Mouse (Mus musculus): ENCODE data around the gene Kif4. TPM values are rescaled to one million over a fixed set of nuclear protein-coding genes. Genes with fewer than 3 reads are reported as not detected.

Gene Kif4
- polyA plus RNA-seq, 1 experiment from 2014 or later, result 31.2 TPM

DNA sequence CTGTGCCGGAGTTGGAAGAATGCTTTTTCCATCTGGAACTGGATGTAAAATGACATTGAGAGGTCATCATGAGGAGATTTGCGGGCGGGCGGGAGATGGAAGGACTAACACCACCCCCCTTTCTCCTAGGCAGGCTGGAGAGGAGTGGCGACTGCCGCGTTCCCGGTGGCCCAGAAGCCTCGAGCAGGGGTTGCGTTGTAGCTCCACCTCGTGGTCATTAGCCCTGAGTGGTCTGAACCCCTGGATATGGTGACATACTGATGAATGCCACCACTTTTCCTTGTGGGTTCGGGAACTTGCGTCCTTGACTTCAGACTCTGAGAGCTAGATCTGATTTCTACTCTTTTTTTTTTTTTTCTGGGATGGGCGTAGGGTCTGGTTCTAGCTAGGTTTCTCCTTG, 113.4 kb downstream of the Kif4 start:
- 19% methylated on average over 14 of the region's 14 CpGs for WGBS
- peak overlapping the region; percentile 58 for H3K4me2 ChIP-seq

DNA sequence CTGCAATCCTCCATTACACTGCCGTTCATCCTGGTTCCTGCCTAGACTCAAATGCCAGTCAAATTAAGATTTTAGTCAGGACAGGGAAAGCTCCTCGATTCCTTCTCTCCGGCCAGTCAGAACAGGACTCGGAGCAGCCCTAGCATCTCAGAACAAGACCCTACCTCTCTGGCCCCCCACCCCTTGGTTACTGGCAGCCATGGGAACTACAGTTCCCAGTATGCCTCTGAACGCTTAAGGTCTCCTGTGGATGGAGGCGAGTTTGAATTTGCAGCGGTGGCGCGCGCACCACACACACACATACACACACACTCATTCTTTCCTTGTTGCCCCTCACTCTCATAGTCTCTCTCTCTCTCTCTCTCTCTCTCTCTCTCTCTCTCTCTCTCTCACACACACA, 113.9 kb downstream of the Kif4 start:
- Histone ChIP-seq H3K27ac (no peak overlapping the region), H3K4me3 (replicated peaks) (peak overlapping the region; percentile 35), H3K36me3 (no peaks in the 10 kb centered on the region), H3K9me3 (replicated peaks) (no peaks in the 10 kb centered on the region), H3K4me1 (no peaks in the 10 kb centered on the region), H3K27me3 (peaks cover 47% of the 10 kb centered on the region), H3K9ac (no peak overlapping the region), H3K4me2 (peak overlapping the region; percentile 58)
- peak; percentile 52 for ATAC-seq (replicated peaks; ENCODE audit: low FRiP score)
- WGBS, result 34% methylated on average over 10 of the region's 10 CpGs

More for the DNA sequence above, 113.4 kb downstream of the Kif4 start:
- H3K4me1 ChIP-seq, result no peaks in the 10 kb centered on the region
- H3K27me3 ChIP-seq, result peaks cover 52% of the 10 kb centered on the region
- no peak overlapping the region for H3K9ac ChIP-seq
- H3K27ac ChIP-seq, result no peak overlapping the region
- H3K4me3 ChIP-seq (replicated peaks), result peak overlapping the region; percentile 35
- 0 out of 2 replicates have a peak, but pooled peaks have one; percentile 56 for ATAC-seq (replicated peaks; ENCODE audit: low FRiP score)
- no peaks in the 10 kb centered on the region for H3K36me3 ChIP-seq
- no peaks in the 10 kb centered on the region for H3K9me3 ChIP-seq (replicated peaks)

DNA sequence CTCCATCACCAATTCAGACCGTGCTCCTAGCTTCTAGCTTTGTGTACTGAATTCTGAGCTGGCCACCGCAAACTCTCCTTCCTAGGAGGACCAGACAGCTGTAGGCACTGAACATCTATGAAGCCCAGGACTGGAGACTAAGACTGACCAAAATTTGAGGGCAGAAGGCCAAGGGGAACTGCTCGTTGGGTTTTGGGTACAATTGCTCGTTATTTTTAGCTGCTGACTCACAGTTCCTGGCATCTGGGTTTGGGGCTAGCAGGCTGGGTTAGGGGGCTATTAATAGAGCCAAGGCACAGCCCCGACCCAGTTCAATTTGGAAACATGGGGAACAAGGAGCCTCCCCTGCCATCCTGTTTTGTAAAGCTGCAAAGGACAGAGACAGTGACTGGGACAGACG, 115.2 kb downstream of the Kif4 start:
- Histone ChIP-seq H3K27ac (no peak overlapping the region), H3K4me3 (replicated peaks) (no peak overlapping the region), H3K4me2 (no peak overlapping the region), H3K36me3 (no peaks in the 10 kb centered on the region), H3K4me1 (no peaks in the 10 kb centered on the region), H3K9me3 (replicated peaks) (no peaks in the 10 kb centered on the region), H3K27me3 (peaks cover 39% of the 10 kb centered on the region), H3K9ac (no peak overlapping the region)
- ATAC-seq (replicated peaks; ENCODE audit: low FRiP score), result no peak
- WGBS, result 66% methylated on average over 6 of the region's 6 CpGs

DNA sequence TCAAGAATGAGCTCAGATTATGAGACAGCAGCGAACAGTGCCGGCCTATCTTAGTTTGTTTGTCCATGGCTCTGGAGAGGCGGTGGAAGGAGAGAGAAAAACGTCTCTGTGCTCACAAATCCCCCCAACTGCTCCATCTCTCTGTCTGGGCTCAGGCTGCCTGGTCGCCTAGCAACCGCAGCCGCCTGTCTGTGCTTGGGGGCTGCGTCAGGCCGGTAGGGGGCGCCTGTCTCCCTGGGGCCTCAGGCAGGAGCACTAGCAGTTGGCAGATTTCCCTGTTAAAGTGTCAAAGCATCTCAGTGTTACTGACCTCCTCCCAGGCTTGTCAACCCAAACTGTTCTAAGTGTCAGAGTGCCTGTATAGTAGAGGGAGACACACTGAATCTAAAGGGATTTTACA, 116.4 kb downstream of the Kif4 start:
- Histone ChIP-seq H3K4me1 (no peaks in the 10 kb centered on the region), H3K4me3 (replicated peaks) (no peak overlapping the region), H3K27me3 (peaks cover 27% of the 10 kb centered on the region), H3K4me2 (no peak overlapping the region), H3K27ac (no peak overlapping the region), H3K36me3 (no peaks in the 10 kb centered on the region), H3K9ac (no peak overlapping the region), H3K9me3 (replicated peaks) (no peaks in the 10 kb centered on the region)
- ATAC-seq (replicated peaks; ENCODE audit: low FRiP score), result no peak; the same call in 1 of the 2 replicates
- WGBS, result 10% methylated on average over 10 of the region's 10 CpGs

DNA sequence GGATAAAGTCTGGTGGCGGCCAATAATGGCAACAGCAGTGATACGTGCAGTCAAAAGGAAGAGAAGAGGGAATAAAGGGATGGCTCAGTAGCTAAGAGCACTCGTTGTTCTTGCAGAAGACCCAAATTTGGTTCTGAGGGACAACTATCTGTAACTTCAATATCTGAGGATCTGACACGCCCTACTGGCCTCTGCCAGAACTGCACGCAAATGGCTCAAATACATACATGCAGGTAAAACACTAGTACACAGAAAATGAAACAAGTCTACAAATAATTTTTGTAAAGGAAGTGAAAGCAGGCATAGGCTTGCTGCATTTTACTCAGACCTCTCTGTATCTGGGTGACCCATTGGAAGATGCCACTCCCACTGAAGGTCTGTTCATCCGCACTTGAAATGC, 140.3 kb downstream of the Kif4 start:
- Histone ChIP-seq H3K27ac (no peak overlapping the region), H3K4me3 (replicated peaks) (no peak overlapping the region), H3K36me3 (no peaks in the 10 kb centered on the region), H3K4me1 (peaks cover 8% of the 10 kb centered on the region), H3K9ac (no peak overlapping the region), H3K4me2 (no peak overlapping the region), H3K9me3 (replicated peaks) (no peaks in the 10 kb centered on the region), H3K27me3 (peaks cover 38% of the 10 kb centered on the region)
- no peak for ATAC-seq (replicated peaks; ENCODE audit: low FRiP score)
- 83% methylated on average over 6 of the region's 6 CpGs for WGBS

DNA sequence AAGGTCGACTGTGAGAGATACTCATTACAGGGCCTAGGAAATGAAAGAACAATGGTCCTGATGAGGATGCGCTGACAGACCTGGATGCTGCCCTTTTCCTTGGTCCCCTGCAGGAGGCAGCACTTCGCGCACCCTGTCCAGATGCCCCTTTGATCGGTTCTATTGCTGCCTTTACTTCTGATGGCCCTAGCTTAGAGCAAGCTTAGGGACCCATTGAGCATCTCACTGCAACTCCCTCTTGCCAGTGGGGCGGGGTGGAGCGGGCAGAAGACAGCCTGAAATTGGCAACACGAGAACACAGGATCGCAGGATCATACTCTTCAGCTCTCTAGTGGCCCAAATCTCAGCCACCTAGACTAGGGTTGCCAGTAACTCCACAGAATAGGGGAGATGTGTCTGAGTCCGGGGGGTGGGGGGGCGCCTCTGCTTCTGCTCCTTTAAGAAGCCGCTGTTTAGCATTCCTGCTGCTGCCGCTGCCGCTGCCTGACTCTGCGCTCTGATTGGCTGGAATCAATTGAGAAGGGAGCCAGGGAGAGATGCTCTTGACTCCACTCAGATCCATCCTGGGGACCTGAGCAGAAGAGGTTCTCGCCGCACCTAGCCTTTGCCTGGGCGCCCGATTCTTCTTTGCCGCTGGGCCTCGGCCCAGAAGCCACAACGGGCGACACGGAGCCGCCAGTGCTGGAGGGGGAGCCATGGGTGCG, 141.8 kb downstream of the Kif4 start, which contains the start of gene Dlg3:
Gene Dlg3, plus strand, starts transcription at position 542 of the 704 bp plus-strand sequence.
- Histone ChIP-seq H3K4me3 (replicated peaks) (peak within 1 kb of the TSS; percentile 45), H3K36me3 (no peaks in the 10 kb centered on the region), H3K4me1 (peaks cover 8% of the 10 kb centered on the region), H3K9ac (no peak within 1 kb of the TSS), H3K27me3 (peaks cover 38% of the 10 kb centered on the region), H3K9me3 (replicated peaks) (no peaks in the 10 kb centered on the region), H3K27ac (no peak within 1 kb of the TSS), H3K4me2 (peak within 1 kb of the TSS; percentile 85)
- WGBS, result 21% methylated on average over 26 of the region's 26 CpGs
- peak; percentile 69 for ATAC-seq (replicated peaks; ENCODE audit: low FRiP score)

DNA sequence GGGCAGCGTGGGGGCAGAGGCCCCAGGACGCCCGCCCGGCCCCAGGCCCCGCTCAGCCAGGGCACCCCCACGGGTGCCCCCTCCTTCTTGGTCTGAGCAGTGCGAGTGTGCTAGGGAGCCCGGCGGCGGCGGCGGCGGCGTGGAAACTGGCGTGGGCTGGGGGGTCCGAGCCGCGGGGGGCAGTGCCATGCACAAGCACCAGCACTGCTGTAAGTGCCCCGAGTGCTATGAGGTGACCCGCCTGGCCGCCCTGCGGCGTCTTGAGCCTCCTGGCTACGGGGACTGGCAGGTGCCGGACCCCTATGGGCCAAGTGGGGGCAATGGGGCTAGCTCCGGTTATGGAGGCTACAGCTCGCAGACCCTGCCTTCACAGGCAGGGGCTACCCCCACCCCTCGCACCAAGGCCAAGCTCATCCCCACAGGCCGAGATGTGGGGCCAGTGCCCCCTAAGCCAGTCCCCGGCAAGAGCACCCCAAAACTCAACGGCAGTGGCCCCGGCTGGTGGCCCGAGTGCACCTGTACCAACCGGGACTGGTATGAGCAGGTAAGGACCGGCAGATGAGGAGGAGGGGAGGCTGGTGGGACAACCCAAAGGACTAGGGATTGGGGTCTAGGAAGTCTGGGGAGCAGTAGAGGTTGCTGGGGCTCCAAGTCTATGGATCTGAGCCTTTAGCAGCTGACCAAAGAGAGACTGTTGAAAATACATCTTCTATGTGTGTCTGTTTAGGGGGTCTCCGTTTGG, 142.5 kb downstream of the Kif4 start:
- Histone ChIP-seq H3K36me3 (no peaks in the 10 kb centered on the region), H3K4me3 (replicated peaks) (peak overlapping the region; percentile 45), H3K9me3 (replicated peaks) (no peaks in the 10 kb centered on the region), H3K4me1 (peaks cover 8% of the 10 kb centered on the region), H3K4me2 (peak overlapping the region; percentile 85), H3K27me3 (peaks cover 38% of the 10 kb centered on the region), H3K27ac (no peak overlapping the region), H3K9ac (no peak overlapping the region)
- peak; percentile 33; the same call in 1 of the 2 replicates for ATAC-seq (replicated peaks; ENCODE audit: low FRiP score)
- WGBS, result 32% methylated on average over 24 of the region's 36 CpGs

DNA sequence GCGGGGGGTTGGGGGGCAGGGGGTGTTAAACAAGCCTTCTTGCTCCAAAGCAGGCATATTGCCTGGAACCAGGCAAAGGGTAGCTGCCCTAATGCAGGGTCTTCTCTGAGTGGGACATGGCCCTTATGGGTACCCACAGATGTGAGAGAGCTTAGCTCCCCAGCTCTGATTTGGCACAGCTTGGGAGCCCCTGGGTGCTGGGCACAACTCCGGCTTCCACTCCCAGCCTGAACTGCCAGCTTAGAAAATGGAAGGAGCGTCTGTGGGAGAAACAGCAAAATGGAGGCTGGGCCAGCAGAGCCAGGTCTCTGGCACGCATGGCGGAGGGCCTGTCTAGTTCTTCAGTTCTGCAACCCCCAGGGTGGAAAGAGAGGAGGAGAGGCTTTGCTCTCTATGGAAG, 143.7 kb downstream of the Kif4 start:
- Histone ChIP-seq H3K4me2 (no peak overlapping the region), H3K4me1 (peaks cover 8% of the 10 kb centered on the region), H3K27ac (no peak overlapping the region), H3K27me3 (peaks cover 38% of the 10 kb centered on the region), H3K4me3 (replicated peaks) (no peak overlapping the region), H3K36me3 (no peaks in the 10 kb centered on the region), H3K9ac (no peak overlapping the region), H3K9me3 (replicated peaks) (no peaks in the 10 kb centered on the region)
- WGBS, result 91% methylated on average over 5 of the region's 5 CpGs
- ATAC-seq (replicated peaks; ENCODE audit: low FRiP score), result no peak

DNA sequence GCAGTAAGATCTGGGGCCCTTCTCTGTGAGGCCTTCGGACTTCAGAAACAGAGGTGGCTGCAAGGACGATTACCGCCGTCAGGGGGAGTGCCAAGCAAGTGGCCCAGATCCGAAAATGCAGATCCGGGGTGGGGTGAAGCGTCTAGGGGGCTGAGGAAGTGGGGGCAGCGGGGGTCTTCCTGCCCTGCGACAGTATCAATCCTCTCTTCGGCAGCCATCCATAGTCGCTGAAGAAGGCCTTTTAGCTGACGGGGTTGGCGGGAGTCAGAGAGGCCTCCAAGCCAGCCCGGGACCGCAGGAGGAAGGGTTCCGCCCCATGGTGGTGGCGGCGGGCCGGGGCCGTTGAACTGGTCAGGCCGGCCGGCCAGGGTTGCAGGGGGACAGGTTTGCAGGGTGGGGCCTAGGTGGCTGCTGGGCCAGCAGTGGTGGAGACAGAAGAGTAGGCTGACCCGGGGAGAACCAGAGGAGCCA, 148.8 kb downstream of the Kif4 start:
- H3K4me1 ChIP-seq, result 0 out of 2 replicates have a peak, but pooled peaks cover 4% of the 10 kb centered on the region
- no peaks in the 10 kb centered on the region for H3K9me3 ChIP-seq (replicated peaks)
- 14% methylated on average over 23 of the region's 23 CpGs for WGBS
- peaks cover 15% of the 10 kb centered on the region for H3K27me3 ChIP-seq
- 0 out of 2 replicates have a peak overlapping the region, but pooled peaks have one; percentile 54 for H3K27ac ChIP-seq
- H3K9ac ChIP-seq, result peak overlapping the region; percentile 55
- H3K4me2 ChIP-seq, result peak overlapping the region; percentile 65
- peak overlapping the region; percentile 50 for H3K4me3 ChIP-seq (replicated peaks)
- H3K36me3 ChIP-seq, result no peaks in the 10 kb centered on the region
- ATAC-seq (replicated peaks; ENCODE audit: low FRiP score), result peak; percentile 50

DNA sequence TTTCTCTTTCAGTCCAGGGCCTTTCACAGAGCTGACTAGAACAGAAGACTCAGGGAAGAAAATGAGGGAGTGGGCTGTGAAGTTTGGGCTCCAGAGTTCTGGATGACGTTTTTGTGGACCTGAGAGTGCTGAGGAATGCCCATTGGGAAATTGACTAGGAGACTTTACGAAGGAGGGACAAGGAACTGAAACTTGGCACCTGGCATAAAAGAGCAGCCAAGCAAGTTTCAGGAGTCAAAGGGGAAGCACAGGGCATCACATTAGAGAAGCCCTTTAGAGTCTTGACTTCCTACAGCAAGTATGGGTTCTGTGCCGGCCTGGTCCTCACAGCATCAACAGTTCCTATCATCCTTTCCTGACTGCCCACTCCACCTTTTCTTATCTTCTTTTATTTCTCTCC, 149.9 kb downstream of the Kif4 start:
- Histone ChIP-seq H3K9me3 (replicated peaks) (no peaks in the 10 kb centered on the region), H3K4me3 (replicated peaks) (no peak overlapping the region), H3K4me1 (0 out of 2 replicates have a peak, but pooled peaks cover 6% of the 10 kb centered on the region), H3K9ac (no peak overlapping the region), H3K27ac (no peak overlapping the region), H3K36me3 (no peaks in the 10 kb centered on the region), H3K27me3 (0 out of 2 replicates have a peak, but pooled peaks cover 6% of the 10 kb centered on the region), H3K4me2 (no peak overlapping the region)
- 82% methylated on average over 3 of the region's 3 CpGs for WGBS
- no peak for ATAC-seq (replicated peaks; ENCODE audit: low FRiP score)

DNA sequence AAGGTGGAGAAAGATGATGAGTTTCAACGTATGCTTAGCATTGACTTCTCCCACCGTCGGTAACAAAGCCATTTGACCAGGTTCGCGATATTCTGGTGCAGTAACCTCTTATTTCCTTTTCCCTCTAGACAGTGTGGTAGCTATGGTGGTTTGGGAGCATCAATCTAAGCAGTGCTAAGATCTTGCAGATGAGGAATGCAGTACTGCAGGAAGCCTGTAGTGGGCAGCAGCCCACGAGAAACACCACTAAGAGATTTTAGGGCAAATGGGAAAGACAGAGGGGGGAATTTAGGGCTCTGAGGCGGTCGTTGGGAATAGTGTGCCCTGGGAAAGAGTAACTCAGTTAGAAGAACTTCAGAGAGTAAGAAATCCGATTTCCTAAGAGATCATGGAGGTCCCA, 151.0 kb downstream of the Kif4 start:
- peak overlapping the region; percentile 51 for H3K4me2 ChIP-seq
- peak overlapping the region; percentile 61 for H3K4me3 ChIP-seq (replicated peaks)
- H3K36me3 ChIP-seq, result no peaks in the 10 kb centered on the region
- no peak overlapping the region for H3K9ac ChIP-seq
- WGBS, result 22% methylated on average over 9 of the region's 9 CpGs
- ATAC-seq (replicated peaks; ENCODE audit: low FRiP score), result peak; percentile 60; the same call in 1 of the 2 replicates
- no peaks in the 10 kb centered on the region for H3K9me3 ChIP-seq (replicated peaks)
- 0 out of 2 replicates have a peak, but pooled peaks cover 6% of the 10 kb centered on the region for H3K4me1 ChIP-seq
- H3K27ac ChIP-seq, result peak overlapping the region; percentile 87
- H3K27me3 ChIP-seq, result 0 out of 2 replicates have a peak, but pooled peaks cover 6% of the 10 kb centered on the region

Measured in kidney, embryonic 15.5 days (tissue).